10 mouse cellular contexts compared by ENCODE assay signal in the genomic region with DNA sequence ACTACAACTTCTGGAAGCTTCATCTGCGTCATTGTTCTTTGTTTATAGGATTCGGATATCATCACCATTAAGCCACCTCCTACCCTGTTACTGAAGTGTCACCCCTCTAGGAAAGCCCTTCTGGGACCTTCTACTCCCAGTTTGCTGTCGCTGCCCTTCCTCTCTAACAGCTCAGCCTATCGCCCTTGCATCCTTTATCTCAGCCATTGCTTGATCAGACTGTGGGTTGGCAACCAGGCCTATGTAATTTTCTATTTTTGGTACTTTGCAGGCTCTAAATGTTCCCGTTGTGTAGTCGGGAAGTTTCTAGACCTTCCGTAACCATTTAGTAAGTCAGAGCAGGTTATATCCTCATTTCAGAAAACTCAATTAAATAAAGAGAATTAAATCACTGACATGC. TPM values are rescaled to one million over a fixed set of nuclear protein-coding genes. Genes with fewer than 3 reads are reported as not detected.
A peak's percentile ranks its signal among the peaks of the same experiment; 100 is the strongest.
DNase-seq lines count a peak whose midpoint lies in the region; ATAC-seq and TF ChIP-seq lines count a peak whose summit lies in the region.
"Had no signal": no experiment of that assay in that cellular context is flagged by ENCODE, and none has a peak within 500 bp of the region (broad histone marks: within the 10 kb centered on the region; RNA-seq: fewer than 3 reads in every experiment).

No protein-coding gene starts in this region.

- H3K27me3 ChIP-seq in hindbrain, embryonic 14.5 days (ENCODE audit: control insufficient read depth, insufficient read depth, low read length) = 0 out of 2 replicates have a peak, but pooled peaks cover 4% of the 10 kb centered on the region
- no peaks in the 10 kb centered on the region for H3K27me3 ChIP-seq in neural tube, embryonic 13.5 days

- no peaks in the 10 kb centered on the region for H3K36me3 ChIP-seq in hindbrain, embryonic 14.5 days (replicated peaks; ENCODE audit: control insufficient read depth, insufficient read depth)
- no peaks in the 10 kb centered on the region for H3K36me3 ChIP-seq in neural tube, embryonic 13.5 days

- peak; percentile 73 for ATAC-seq in frontal cortex, adult (ENCODE audit: low TSS enrichment)
- no peak for ATAC-seq in hindbrain, embryonic 14.5 days (ENCODE audit: low FRiP score)
- ATAC-seq in neural tube, embryonic 13.5 days (ENCODE audit: low read depth) = no peak
- ATAC-seq in CD4-positive, CD25-positive, alpha-beta regulatory T cell, adult 4 months = no peak

- H3K4me1 ChIP-seq in hindbrain, embryonic 14.5 days (replicated peaks; ENCODE audit: control insufficient read depth, insufficient read depth, low read length) = peaks cover 7% of the 10 kb centered on the region; the same call in 1 of the 2 replicates
- H3K4me1 ChIP-seq in neural tube, embryonic 13.5 days (replicated peaks) = peaks cover 7% of the 10 kb centered on the region; the same call in 1 of the 2 replicates

- peak overlapping the region; percentile 69 for H3K4me3 ChIP-seq in left cerebral cortex, adult 2 months
- H3K4me3 ChIP-seq in hindbrain, embryonic 14.5 days (replicated peaks; ENCODE audit: low read length) = peak overlapping the region; percentile 42
- H3K4me3 ChIP-seq in neural tube, embryonic 13.5 days = peak overlapping the region; percentile 47

- no peak for TF ChIP-seq CTCF in left cerebral cortex, adult 2 months (IDR thresholded peaks at IDR 0.05)

- intact Hi-C loops in left cerebral cortex, adult 2 months (cut with DNase I) = no loop called here

- 91% methylated on average over 7 of the region's 7 CpGs for WGBS in hindbrain, embryonic 14.5 days
- WGBS in neural tube, embryonic 13.5 days = 91% methylated on average over 7 of the region's 7 CpGs

- H3K9me3 ChIP-seq in hindbrain, embryonic 14.5 days (ENCODE audit: control insufficient read depth, low read length) = no peaks in the 10 kb centered on the region
- no peaks in the 10 kb centered on the region for H3K9me3 ChIP-seq in neural tube, embryonic 13.5 days

- peak overlapping the region; percentile 55; the same call in 1 of the 2 replicates for H3K9ac ChIP-seq in hindbrain, embryonic 14.5 days
- H3K9ac ChIP-seq in neural tube, embryonic 13.5 days = peak overlapping the region; percentile 62; the same call in 1 of the 2 replicates

- DNase-seq in frontal cortex, postnatal 25 days (ENCODE audit: low spot score in 2 of 2) = no peak
- no peak for DNase-seq in left cerebral cortex, adult 2 months (ENCODE audit: extremely low spot score in 1 of 2, low spot score in 2 of 2)
- no peak for DNase-seq in left cerebral cortex, adult 8-10 months (ENCODE audit: low spot score in 2 of 2)
- no peak for DNase-seq in hindbrain, embryonic 14.5 days (ENCODE audit: low spot score)
- DNase-seq in ovary, adult 18-20 months (ENCODE audit: low spot score) = no peak

- no peak overlapping the region; the same call in 1 of the 2 replicates for H3K27ac ChIP-seq in left cerebral cortex, adult 2 months
- H3K27ac ChIP-seq in hindbrain, embryonic 14.5 days = no peak overlapping the region
- no peak overlapping the region for H3K27ac ChIP-seq in neural tube, embryonic 13.5 days (replicated peaks)

- peak overlapping the region; percentile 66 for H3K4me2 ChIP-seq in hindbrain, embryonic 14.5 days (replicated peaks)
- peak overlapping the region; percentile 68 for H3K4me2 ChIP-seq in neural tube, embryonic 13.5 days

RNA-seq across cellular contexts. Expression of a gene that starts 0.7 kb away (rescaled TPM):
- 10 to 100 TPM; 66.4 to 68.7 TPM for total RNA-seq in left cerebral cortex, adult 2 months (2021)
- total RNA-seq in left cerebral cortex, adult 8-10 months (2022) = 10 to 100 TPM; 69.2 to 76.3 (median 74.0) TPM
- polyA plus RNA-seq in hindbrain, embryonic 14.5 days (2014; fragmentation: Nextera tagmentation; extraction: Ambion mirVana) = 25.1 and 29.8 TPM in 2 replicates
- polyA plus RNA-seq in neural tube, embryonic 13.5 days (2015; fragmentation: Nextera tagmentation; extraction: Ambion mirVana) = 11.0 and 12.5 TPM in 2 replicates
- not detected for polyA plus RNA-seq in CD4-positive, CD25-positive, alpha-beta regulatory T cell, adult 4 months (2017; shearing (Covaris generic))
- total RNA-seq: hematopoietic stem cell, adult 5-6 weeks had no signal

RNA-seq across cellular contexts. Expression of a gene that starts 11.9 kb away (rescaled TPM):
- 10 to 100 TPM; 14.5 to 17.5 TPM for total RNA-seq in left cerebral cortex, adult 2 months (2021)
- total RNA-seq in left cerebral cortex, adult 8-10 months (2022) = 10 to 100 TPM; 16.5 to 19.5 (median 17.6) TPM
- 20.3 and 23.2 TPM in 2 replicates for polyA plus RNA-seq in hindbrain, embryonic 14.5 days (2014; fragmentation: Nextera tagmentation; extraction: Ambion mirVana)
- 19.8 and 21.5 TPM in 2 replicates for polyA plus RNA-seq in neural tube, embryonic 13.5 days (2015; fragmentation: Nextera tagmentation; extraction: Ambion mirVana)
- polyA plus RNA-seq in CD4-positive, CD25-positive, alpha-beta regulatory T cell, adult 4 months (2017; shearing (Covaris generic)) = 10 to 100 TPM; 36.2 to 40.5 TPM

RNA-seq across cellular contexts. Expression of a gene that starts 15.9 kb away (rescaled TPM):
- not detected for total RNA-seq in left cerebral cortex, adult 2 months (2021)
- total RNA-seq in left cerebral cortex, adult 8-10 months (2022) = under 1 TPM in 1 of 4 experiments, not detected in 3; 0.37 TPM
- 0.59 and 0.66 TPM in 2 replicates for polyA plus RNA-seq in hindbrain, embryonic 14.5 days (2014; fragmentation: Nextera tagmentation; extraction: Ambion mirVana)
- polyA plus RNA-seq in neural tube, embryonic 13.5 days (2015; fragmentation: Nextera tagmentation; extraction: Ambion mirVana) = 0.33 and 0.89 TPM in 2 replicates
- polyA plus RNA-seq in CD4-positive, CD25-positive, alpha-beta regulatory T cell, adult 4 months (2017; shearing (Covaris generic)) = not detected
- total RNA-seq: hematopoietic stem cell, adult 5-6 weeks had no signal
- polyA plus RNA-seq: limb, embryonic 11.5 days had no signal

Comparison
In these comparisons a context has a peak if more than half of its experiments do, and no peak if none do; other contexts are left out.
1. RNA of a gene that starts 0.7 kb away (polyA plus RNA-seq): 25.1 to 29.8 TPM in hindbrain, embryonic 14.5 days and 11.0 to 12.5 TPM in neural tube, embryonic 13.5 days; not detected in CD4-positive, CD25-positive, alpha-beta regulatory T cell, adult 4 months; every median in the first group is over 10 times any median in the second.
2. Peak in every context shown above with its lines, with median percentiles within 50 percentile points of each other: H3K4me3 ChIP-seq.